Mouse (Mus musculus) liver, embryonic 15.5 days (tissue): ENCODE data around the gene Iqgap3. TPM values are rescaled to one million over a fixed set of nuclear protein-coding genes. Genes with fewer than 3 reads are reported as not detected.
A peak's percentile ranks its signal among the peaks of the same experiment; 100 is the strongest.

ENCODE experiments used
- ATAC-seq: fragments of 200-750 bp; cut with Nextera tagmentation; 2 replicates; pipeline ENCODE4 v1.8.0; 2017; ENCODE audit warnings: moderate number of reproducible peaks, mild to moderate bottlenecking, moderate library complexity; ENCODE audit not compliant: insufficient read depth
- H3K27ac ChIP-seq: fragments of 300-500 bp; sonication (generic); replicated peaks from 2 replicates; pipeline ENCODE4 v1.5.1; 2015; ENCODE audit warnings: mild to moderate bottlenecking, inconsistent platforms
- H3K27me3 ChIP-seq: fragments of 300-500 bp; sonication (generic); 2 replicates; pipeline ENCODE4 v1.6.1; 2015; ENCODE audit warnings: mild to moderate bottlenecking, inconsistent platforms
- H3K36me3 ChIP-seq: fragments of 300-500 bp; sonication (generic); replicated peaks from 2 replicates; pipeline ENCODE4 v1.6.1; 2015; ENCODE audit warnings: moderate library complexity, mild to moderate bottlenecking, inconsistent platforms
- H3K4me1 ChIP-seq: fragments of 300-500 bp; sonication (generic); replicated peaks from 2 replicates; pipeline ENCODE4 v1.6.1; 2015; ENCODE audit warnings: inconsistent platforms
- H3K4me2 ChIP-seq: fragments of 300-500 bp; sonication (generic); 2 replicates; pipeline ENCODE4 v1.6.1; 2015; ENCODE audit warnings: moderate library complexity, mild to moderate bottlenecking, inconsistent platforms
- H3K4me3 ChIP-seq: fragments of 300-500 bp; sonication (generic); replicated peaks from 2 replicates; pipeline ENCODE4 v1.5.1; 2015; ENCODE audit warnings: mild to moderate bottlenecking, inconsistent platforms
- H3K9ac ChIP-seq: fragments of 300-500 bp; sonication (generic); 2 replicates; pipeline ENCODE4 v1.6.1; 2015; ENCODE audit warnings: moderate library complexity, mild to moderate bottlenecking, inconsistent platforms
- H3K9me3 ChIP-seq: fragments of 300-500 bp; sonication (generic); replicated peaks from 2 replicates; pipeline ENCODE4 v1.6.1; 2016; ENCODE audit warnings: inconsistent platforms
- WGBS: fragments of 180-500 bp; shearing (Covaris S2); methylation state at CpG from one replicate; pipeline ENCODE4 v1.1.7; 2015; ENCODE audit warnings: mixed read lengths; ENCODE audit not compliant: insufficient replicate concordance; 5-methylcytosine and 5-hydroxymethylcytosine counted together
- polyA plus RNA-seq: library from polyadenylated mRNA; unstranded; fragments of >200 nt; fragmentation: Nextera tagmentation; extraction: Ambion mirVana; gene quantifications from 2 replicates; pipeline ENCODE4 v1.2.1, GENCODE M21; 2015

The Iqgap3 gene
- polyA plus RNA-seq, 1 experiment from 2014 or later, result 7.3 TPM

DNA sequence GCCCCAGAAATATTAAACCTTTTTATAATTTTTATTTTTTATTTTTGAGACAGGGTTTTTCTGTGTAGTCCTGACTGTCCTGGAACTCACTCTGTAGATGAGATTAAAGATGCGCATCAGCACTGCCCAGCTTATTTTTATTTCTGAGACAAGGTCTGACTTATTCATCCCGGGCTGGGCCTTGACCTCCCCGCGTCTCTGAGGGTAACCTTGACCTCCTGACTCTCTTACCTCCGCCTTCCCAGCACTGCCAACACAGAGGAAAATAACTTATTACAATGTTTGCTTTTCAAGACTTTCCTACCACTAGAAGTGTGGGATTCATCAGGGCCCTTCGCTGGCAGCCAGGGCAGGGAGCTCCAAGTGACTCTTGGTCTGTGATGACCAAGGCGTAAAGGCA lies 44.4 kb downstream of the Iqgap3 start:
- WGBS, result 75% methylated on average over 7 of the region's 7 CpGs
- Histone ChIP-seq H3K4me3 (no peak overlapping the region), H3K4me2 (no peak overlapping the region), H3K27me3 (no peaks in the 10 kb centered on the region), H3K27ac (no peak overlapping the region), H3K36me3 (no peaks in the 10 kb centered on the region), H3K9me3 (no peaks in the 10 kb centered on the region), H3K4me1 (no peaks in the 10 kb centered on the region), H3K9ac (no peak overlapping the region)
- no peak for ATAC-seq

- 35% methylated on average over 3 of the region's 3 CpGs for WGBS
- Histone ChIP-seq H3K4me3 (no peak overlapping the region), H3K36me3 (no peaks in the 10 kb centered on the region), H3K27me3 (no peaks in the 10 kb centered on the region), H3K27ac (no peak overlapping the region), H3K4me1 (no peaks in the 10 kb centered on the region), H3K4me2 (no peak overlapping the region), H3K9me3 (no peaks in the 10 kb centered on the region), H3K9ac (no peak overlapping the region)
- no peak for ATAC-seq
These were observed 45.9 kb downstream of the Iqgap3 start for GRCm38 (mm10) chr3:88127636-88128035.

DNA sequence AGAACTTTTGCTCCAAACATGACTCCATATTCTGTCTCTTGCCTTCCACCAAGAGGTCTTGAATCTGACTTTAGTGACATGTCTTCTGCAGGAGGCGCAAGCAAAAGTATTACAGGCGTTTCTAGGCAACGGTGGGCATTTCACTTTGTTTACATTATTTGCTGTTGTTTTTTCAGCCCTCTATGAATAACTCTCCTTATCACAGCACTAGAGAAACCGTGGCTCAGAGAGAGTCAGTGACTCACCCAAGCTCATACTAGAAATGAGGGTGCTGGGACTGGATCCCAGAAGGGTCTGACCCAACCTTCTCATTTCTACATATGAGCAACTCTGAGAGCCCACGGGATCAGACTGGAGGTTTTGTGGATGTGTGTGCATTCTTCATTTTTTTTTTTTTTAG lies 46.3 kb downstream of the Iqgap3 start:
- Histone ChIP-seq H3K27me3 (no peaks in the 10 kb centered on the region), H3K4me1 (no peaks in the 10 kb centered on the region), H3K27ac (no peak overlapping the region), H3K36me3 (no peaks in the 10 kb centered on the region), H3K9me3 (no peaks in the 10 kb centered on the region), H3K4me2 (no peak overlapping the region), H3K4me3 (no peak overlapping the region), H3K9ac (no peak overlapping the region)
- no peak for ATAC-seq
- WGBS, result 69% methylated on average over 5 of the region's 5 CpGs

GRCm38 (mm10) chr3:88129006-88129405 lies 47.2 kb downstream of the Iqgap3 start:
- no peak for ATAC-seq
- H3K9me3 ChIP-seq, result no peaks in the 10 kb centered on the region
- H3K27me3 ChIP-seq, result no peaks in the 10 kb centered on the region
- H3K9ac ChIP-seq, result no peak overlapping the region
- H3K4me3 ChIP-seq, result no peak overlapping the region
- WGBS, result 49% methylated on average over 4 of the region's 4 CpGs
- H3K4me1 ChIP-seq, result no peaks in the 10 kb centered on the region
- H3K4me2 ChIP-seq, result no peak overlapping the region
- no peaks in the 10 kb centered on the region for H3K36me3 ChIP-seq
- H3K27ac ChIP-seq, result no peak overlapping the region

DNA sequence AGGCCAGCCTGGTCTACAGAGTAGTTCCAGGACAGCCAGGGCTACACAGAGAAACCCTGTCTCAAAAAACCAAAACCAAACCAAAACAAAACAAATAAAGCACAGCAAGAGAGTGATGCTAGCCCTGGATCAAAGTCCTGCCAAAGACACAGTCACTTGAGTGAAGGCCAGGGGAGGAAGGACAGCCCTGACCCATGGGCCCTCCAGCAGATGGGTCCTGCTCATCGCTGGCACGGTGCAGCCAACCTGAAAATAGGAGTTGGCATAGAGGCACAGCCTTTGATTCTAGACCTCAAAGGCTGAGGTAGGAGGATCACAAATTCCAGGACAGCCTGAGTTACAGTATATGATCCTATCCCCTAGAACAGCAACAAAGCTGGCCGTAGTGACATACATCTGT lies 49.3 kb downstream of the Iqgap3 start:
- no peaks in the 10 kb centered on the region for H3K27me3 ChIP-seq
- no peak overlapping the region for H3K9ac ChIP-seq
- H3K4me2 ChIP-seq, result no peak overlapping the region
- H3K4me1 ChIP-seq, result no peaks in the 10 kb centered on the region
- no peaks in the 10 kb centered on the region for H3K9me3 ChIP-seq
- H3K36me3 ChIP-seq, result no peaks in the 10 kb centered on the region
- no peak for ATAC-seq
- WGBS, result 69% methylated on average over 3 of the region's 3 CpGs
- no peak overlapping the region for H3K27ac ChIP-seq
- H3K4me3 ChIP-seq, result no peak overlapping the region

GRCm38 (mm10) chr3:88132492-88132891 lies 50.7 kb downstream of the Iqgap3 start:
- Histone ChIP-seq H3K27me3 (no peaks in the 10 kb centered on the region), H3K9me3 (no peaks in the 10 kb centered on the region), H3K9ac (no peak overlapping the region), H3K4me1 (peaks cover 6% of the 10 kb centered on the region), H3K27ac (no peak overlapping the region), H3K36me3 (no peaks in the 10 kb centered on the region), H3K4me2 (no peak overlapping the region), H3K4me3 (no peak overlapping the region)
- WGBS, result 47% methylated on average over 2 of the region's 2 CpGs
- no peak for ATAC-seq

GRCm38 (mm10) chr3:88133187-88133771 lies 51.5 kb downstream of the Iqgap3 start:
- H3K4me2 ChIP-seq, result no peak overlapping the region
- no peaks in the 10 kb centered on the region for H3K27me3 ChIP-seq
- no peak overlapping the region for H3K27ac ChIP-seq

DNA sequence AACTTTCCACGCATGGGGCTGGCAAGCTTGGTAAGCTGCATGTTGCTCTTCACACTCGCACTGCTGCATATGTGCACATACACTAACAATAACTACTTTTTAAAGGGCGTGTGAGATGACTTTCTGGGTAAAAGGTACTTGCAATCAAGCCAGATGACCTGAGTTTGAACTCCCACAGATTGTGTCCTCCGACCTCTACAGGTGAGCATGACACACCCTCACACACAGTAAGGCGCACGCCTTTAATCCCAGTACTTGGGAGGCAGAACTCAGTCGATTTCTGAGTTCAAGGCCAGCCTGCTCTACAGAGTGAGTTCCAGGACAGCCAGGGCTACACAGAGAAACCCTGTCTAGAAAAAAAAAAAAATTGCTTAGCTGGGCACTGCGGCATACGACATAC lies 54.6 kb downstream of the Iqgap3 start:
- ATAC-seq, result no peak
- no peak overlapping the region for H3K4me2 ChIP-seq
- H3K27me3 ChIP-seq, result peaks cover 18% of the 10 kb centered on the region; the same call in 1 of the 2 replicates
- WGBS, result 70% methylated on average over 9 of the region's 9 CpGs
- no peaks in the 10 kb centered on the region for H3K9me3 ChIP-seq
- H3K27ac ChIP-seq, result no peak overlapping the region
- H3K36me3 ChIP-seq, result no peaks in the 10 kb centered on the region
- H3K4me3 ChIP-seq, result no peak overlapping the region
- no peak overlapping the region for H3K9ac ChIP-seq
- H3K4me1 ChIP-seq, result peaks cover 45% of the 10 kb centered on the region

More at GRCm38 (mm10) chr3:88133187-88133771, 51.5 kb downstream of the Iqgap3 start:
- H3K36me3 ChIP-seq, result no peaks in the 10 kb centered on the region
- ATAC-seq, result no peak
- H3K4me3 ChIP-seq, result no peak overlapping the region
- WGBS, result 51% methylated on average over 4 of the region's 4 CpGs
- H3K9me3 ChIP-seq, result no peaks in the 10 kb centered on the region
- H3K4me1 ChIP-seq, result peaks cover 14% of the 10 kb centered on the region
- no peak overlapping the region for H3K9ac ChIP-seq

DNA sequence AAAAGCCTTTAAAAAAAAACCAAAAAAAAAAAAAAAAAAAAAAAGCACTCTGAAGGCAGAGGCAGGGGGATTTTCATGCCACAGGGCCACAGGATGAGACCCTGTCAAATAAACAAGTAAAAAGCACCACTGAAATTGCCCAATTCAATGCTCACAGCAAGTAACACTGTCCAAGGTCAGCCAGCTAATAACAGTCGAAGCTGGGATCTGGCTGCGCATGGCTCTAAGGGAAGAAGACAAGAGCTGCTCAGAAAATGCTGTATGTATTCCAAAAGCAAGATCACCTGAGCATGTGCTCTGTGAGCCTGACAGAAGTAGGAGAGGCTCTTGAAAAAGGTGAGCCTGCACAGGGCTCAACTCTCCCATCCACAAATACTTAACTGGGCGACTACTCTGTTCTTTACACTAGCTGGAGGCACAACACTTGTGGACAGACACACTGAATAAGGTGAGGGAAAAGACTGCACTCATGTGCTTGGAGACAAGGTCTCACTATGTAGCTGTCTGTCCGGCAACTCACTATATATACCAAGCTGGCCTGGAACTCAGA lies 55.2 kb downstream of the Iqgap3 start:
- Histone ChIP-seq H3K4me2 (0 out of 2 replicates have a peak overlapping the region, but pooled peaks have one; percentile 6), H3K36me3 (no peaks in the 10 kb centered on the region), H3K9ac (no peak overlapping the region), H3K27ac (no peak overlapping the region; the same call in 1 of the 2 replicates), H3K4me3 (no peak overlapping the region), H3K27me3 (peaks cover 18% of the 10 kb centered on the region; the same call in 1 of the 2 replicates), H3K9me3 (no peaks in the 10 kb centered on the region), H3K4me1 (peaks cover 51% of the 10 kb centered on the region)
- WGBS, result 72% methylated on average over 4 of the region's 4 CpGs
- ATAC-seq, result no peak

DNA sequence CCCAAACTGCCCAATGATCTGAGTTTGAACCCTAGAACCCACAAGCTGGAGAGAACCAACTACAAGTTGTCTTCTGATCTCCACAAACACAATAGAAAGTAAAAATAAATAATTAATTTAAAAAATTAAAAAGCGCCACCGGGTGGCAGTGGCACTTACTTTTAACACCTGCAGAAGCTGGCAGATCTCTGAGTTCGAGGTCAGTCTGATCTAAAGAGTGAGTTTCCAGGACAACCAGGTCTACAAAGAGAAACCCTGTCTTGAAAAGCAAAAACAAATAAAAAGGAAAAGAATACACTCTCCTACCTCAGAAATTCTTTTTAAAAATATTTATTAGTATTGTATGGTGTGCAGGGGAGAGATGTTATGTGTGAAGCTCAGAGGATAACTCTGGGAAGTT lies 56.0 kb downstream of the Iqgap3 start:
- H3K4me2 ChIP-seq, result peak overlapping the region; percentile 91
- H3K27ac ChIP-seq, result peak overlapping the region; percentile 77; the same call in 1 of the 2 replicates
- peaks cover 18% of the 10 kb centered on the region; the same call in 1 of the 2 replicates for H3K27me3 ChIP-seq
- no peaks in the 10 kb centered on the region for H3K9me3 ChIP-seq
- no peaks in the 10 kb centered on the region for H3K36me3 ChIP-seq
- peak overlapping the region; percentile 60 for H3K4me3 ChIP-seq
- 8% methylated on average over 3 of the region's 3 CpGs for WGBS
- H3K4me1 ChIP-seq, result peaks cover 56% of the 10 kb centered on the region
- ATAC-seq, result no peak
- 0 out of 2 replicates have a peak overlapping the region, but pooled peaks have one; percentile 50 for H3K9ac ChIP-seq

DNA sequence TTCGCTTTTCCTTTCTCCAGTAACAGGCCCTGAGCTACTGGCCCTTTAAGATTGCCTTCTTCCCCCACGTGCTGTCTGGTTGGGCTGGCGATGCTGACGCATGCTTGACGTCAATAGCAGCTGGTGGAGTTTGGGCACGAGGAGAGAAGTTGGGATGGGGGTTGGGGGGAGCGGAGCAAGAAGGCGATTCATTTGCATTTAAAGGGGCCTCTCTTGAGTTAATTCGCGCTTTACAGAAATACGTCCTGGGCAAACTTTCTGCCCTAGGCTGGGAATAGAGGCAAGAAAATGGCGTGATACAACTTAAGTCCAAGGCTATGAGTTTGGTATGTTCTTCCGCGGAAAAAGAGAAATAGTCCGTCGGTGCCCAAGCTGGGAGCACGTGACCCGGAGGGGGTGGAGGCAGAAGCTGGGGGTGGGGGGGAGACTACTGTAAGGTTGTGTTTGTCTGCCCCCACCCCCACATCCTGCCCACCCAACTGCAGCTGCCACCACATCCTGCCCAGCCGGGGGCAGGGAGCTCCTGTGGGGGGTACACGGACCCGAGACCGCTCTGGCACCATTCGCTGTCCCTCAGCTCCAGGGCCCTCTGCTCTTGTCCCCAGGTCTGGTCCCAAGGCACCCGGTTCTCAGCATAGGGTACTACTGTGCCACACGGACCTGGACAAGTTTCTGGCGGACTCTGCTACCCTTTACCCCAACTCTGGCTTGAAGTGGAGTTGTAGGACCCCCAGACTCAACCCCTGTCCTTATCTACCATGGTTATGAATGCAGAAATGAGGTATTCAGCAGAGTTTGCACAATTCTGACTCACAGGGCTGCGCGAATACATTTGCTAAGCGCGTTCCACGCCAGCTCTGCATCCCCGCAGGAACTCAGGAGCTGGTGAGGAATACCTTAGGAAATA lies 56.8 kb downstream of the Iqgap3 start:
- Histone ChIP-seq H3K27ac (peak overlapping the region; percentile 77), H3K4me3 (peak overlapping the region; percentile 60), H3K27me3 (peaks cover 18% of the 10 kb centered on the region; the same call in 1 of the 2 replicates), H3K4me1 (peaks cover 64% of the 10 kb centered on the region), H3K9me3 (no peaks in the 10 kb centered on the region), H3K9ac (peak overlapping the region; percentile 50), H3K36me3 (no peaks in the 10 kb centered on the region), H3K4me2 (peak overlapping the region; percentile 91)
- peak; percentile 31 for ATAC-seq
- WGBS, result under 1% methylated on average over 32 of the region's 32 CpGs
